Mouse (Mus musculus) embryonic fibroblast, embryonic 13.5 days (primary cell): ENCODE data around the gene Ndufs8.

Experiments
- CTCF ChIP-seq: IDR thresholded peaks from 2 replicates; pipeline ENCODE4 v1.5.1; 2011; ENCODE audit warnings: mild to moderate bottlenecking, control low read depth, low read length, moderate library complexity, borderline replicate concordance; ENCODE audit not compliant: insufficient read depth
- POLR2A ChIP-seq: IDR thresholded peaks from 2 replicates; pipeline ENCODE4 v1.6.1; 2011; ENCODE audit warnings: low read depth, mild to moderate bottlenecking, control low read depth, low read length, moderate library complexity

GRCm38 (mm10) chr19:3903648-3904362 lies 8.8 kb downstream of the Ndufs8 start:
- TF ChIP-seq CTCF (no peak), POLR2A (no peak)
